Mouse (Mus musculus): Measurements from ENCODE around the gene Iqsec3. TPM values are rescaled to one million over a fixed set of nuclear protein-coding genes. Genes with fewer than 3 reads are reported as not detected.

Iqsec3 gene
- 0.43 TPM for polyA plus RNA-seq (2014; fragmentation: Illumina TruSeq; extraction: RNeasy Lipid Tissue Mini Kit (QIAGEN cat#74804); ENCODE audit: low read depth, low replicate concordance)

GRCm38 (mm10) chr6:121473093-121473821 lies at the start of gene Iqsec3:
Gene Iqsec3, minus strand, starts transcription at chr6:121473678.

DNA sequence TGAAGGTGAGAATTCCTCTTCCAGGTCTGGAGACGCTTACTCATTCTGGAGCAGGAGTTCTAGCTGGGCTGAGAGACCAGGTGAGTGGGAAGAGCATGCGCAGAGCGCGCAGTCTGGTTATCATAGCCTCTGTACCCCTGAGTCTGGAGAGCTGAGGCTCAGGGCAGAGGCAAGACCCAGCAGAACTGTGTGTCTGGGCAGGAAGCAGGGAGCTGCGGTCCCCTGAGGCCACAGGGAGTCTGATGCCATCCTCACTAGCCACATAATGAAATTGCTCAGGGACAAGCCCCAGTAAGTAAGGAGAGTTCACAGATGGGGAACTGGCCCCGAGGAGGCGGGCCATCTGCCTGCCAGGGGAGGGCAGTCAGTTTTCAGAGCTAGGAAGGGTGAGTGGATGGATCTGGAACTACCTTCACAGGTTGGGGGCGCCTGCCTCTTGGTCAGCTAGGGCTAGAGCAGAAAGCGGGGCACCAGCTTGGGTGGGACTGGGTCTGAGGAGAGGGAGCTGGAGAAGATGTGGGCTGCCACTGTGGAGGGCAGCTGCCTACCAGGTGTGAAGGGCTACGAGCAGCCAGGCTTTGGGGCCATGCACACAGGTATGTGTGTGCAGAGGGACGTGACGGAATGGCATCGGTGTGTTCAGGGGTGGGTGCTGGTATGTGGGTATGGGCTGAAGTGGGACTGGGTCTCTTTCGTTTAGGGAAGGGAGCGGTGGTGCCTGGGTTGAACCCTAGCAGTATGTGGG lies 130.3 kb downstream of the Iqsec3 start, which contains the start of gene Slc6a12:
Gene Slc6a12 (plus strand): TSS at position 51 of the 745 bp plus-strand sequence.

Other genes with a start within 250 kb of the Iqsec3 start
- 5.4 TPM for gene Usp18, start 227.8 kb downstream of the Iqsec3 start, polyA plus RNA-seq (2014; fragmentation: Illumina TruSeq; extraction: RNeasy Lipid Tissue Mini Kit (QIAGEN cat#74804); ENCODE audit: low read depth, low replicate concordance)
- 34.3 TPM for gene Slc6a13, start 173.5 kb downstream of the Iqsec3 start, polyA plus RNA-seq (2014; fragmentation: Illumina TruSeq; extraction: RNeasy Lipid Tissue Mini Kit (QIAGEN cat#74804); ENCODE audit: low read depth, low replicate concordance)
- 4.2 TPM for gene Slc6a12, start 130.6 kb downstream of the Iqsec3 start, polyA plus RNA-seq (2014; fragmentation: Illumina TruSeq; extraction: RNeasy Lipid Tissue Mini Kit (QIAGEN cat#74804); ENCODE audit: low read depth, low replicate concordance)
- gene A2m, start 161.7 kb upstream of the Iqsec3 start, polyA plus RNA-seq (2014; fragmentation: Illumina TruSeq; extraction: RNeasy Lipid Tissue Mini Kit (QIAGEN cat#74804); ENCODE audit: low read depth, low replicate concordance), result not detected